Mouse (Mus musculus) central nervous system, embryonic 11.5 days (tissue): ENCODE data around the gene Sh3bgr. TPM values are rescaled to one million over a fixed set of nuclear protein-coding genes. Genes with fewer than 3 reads are reported as not detected.

Experiments used
- polyA plus RNA-seq: library from polyadenylated mRNA; depleted of rRNA; stranded (reverse); fragments of >200 nt; gene quantifications from 2 replicates; pipeline ENCODE4 v1.2.3, GENCODE M21; 2012; rRNA removed

Gene Sh3bgr
- 20.8 and 93.5 TPM in 2 replicates for polyA plus RNA-seq

DNA sequence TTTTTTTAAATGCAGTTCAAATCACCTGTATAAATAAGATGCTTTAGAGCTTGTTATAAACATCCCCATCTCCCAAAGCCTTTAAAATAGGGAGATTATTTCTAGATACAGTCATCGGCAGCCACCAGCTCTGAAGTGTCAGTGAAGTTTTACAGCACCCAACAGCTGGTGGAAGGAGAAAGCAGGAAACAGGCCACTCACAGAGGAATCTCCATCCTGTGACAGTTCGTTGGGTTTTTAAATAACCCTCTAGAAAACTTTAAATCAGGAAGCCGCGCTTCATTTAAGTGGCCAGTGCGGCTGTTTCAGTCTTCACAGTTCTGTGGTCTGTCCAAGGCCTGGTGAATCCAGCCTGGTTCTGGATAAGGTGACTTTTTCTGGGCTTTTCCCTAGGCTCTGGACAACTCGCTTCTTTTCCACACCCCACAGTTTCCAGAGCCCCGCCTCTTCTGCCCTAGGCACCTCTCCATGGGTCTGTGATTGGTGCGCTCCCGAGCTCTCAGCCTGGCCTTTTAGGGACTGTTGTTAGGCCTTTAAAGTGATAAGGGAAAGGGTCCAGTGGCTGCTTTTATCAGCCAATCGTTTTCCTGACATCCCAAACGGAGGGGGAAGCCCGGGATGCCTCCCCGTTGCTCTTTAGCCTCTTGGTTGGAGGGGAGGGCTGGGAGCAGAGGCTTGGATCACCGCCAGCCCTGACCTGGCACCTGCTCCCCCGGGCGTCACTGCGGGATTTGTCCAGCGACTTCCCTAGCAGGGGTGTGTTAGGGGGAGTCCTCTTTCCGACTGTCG, at the start of gene Sh3bgr:
Gene Sh3bgr (plus strand): TSS at position 538 of the 789 bp plus-strand sequence.

DNA sequence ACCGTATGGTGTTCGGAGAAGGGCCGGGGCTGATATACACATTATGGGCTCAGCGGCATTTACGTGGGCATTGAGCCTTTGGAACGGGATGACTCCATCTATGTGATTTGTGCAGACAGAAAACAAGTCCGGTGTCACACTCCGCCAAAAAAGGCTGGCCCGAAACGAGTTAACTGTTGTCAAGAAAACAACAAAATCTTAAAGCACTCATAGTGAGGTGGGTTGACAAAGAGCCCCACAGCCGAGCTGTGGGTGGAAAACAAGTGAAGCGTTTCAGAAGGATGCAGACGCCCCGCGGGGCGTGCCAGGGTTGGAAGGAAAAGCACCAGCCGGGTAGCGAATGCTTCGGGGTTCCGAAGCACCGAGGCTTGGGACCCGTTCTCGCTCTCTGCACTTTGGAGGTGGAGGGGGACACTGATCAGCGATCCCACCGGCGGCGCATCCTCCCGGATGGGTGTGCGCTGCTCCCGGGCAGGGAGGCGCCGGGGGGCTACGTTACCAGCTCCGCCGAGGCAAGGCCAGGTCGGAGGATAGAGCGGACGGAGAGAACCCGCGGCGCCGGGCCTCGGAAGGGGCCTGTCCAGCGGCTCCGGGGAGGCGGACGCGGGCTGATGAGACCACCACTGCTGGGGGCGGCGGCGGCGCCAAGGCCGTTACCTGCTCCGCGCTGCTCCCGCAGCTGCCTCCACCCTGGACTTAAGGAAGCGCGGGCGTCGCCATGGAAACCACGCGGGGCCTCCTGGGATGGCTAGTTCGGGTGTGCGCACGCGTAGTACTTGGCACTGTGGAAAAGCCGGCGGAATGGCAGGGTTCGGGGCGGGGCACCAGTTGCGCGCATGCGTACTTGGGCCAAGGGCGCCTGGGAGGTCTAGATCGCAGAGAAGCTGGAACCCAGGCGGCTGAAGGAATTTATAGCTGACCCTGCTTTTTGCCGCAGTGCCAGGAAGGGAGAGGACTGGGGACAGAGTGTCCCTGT, 8.4 kb upstream of the Sh3bgr start, which contains the start of gene Lca5l:
Gene Lca5l (minus strand): TSS at position 741 of the 976 bp plus-strand sequence.

DNA sequence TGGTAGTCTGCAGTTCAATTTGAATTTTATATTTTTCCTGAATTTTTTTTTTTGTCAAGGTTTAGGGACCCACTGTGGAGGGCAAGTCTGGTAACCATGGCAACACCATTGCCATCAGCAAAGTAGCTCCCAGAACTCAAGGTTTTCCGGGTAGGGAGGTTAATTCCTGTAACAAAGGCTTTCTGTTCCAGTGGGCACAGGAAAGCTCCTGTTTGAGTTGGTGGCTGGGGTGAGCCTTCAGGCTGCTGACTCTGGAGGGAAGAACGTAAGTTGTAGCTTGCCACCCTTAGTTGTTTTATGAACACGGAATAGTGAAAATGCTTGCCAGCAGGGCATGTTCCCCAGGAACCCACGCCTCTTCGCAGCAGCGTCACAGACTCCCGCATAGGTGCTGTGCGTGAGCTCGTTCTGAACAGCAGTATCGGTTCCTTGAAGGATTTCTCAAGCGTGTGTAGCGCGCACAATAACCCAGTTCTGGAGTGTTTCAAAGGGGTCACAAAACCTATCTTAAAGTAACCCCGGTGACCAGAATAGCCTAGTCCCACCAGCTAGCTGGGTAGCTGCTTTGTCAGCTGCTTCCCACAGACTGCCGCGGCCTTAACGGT, 35.2 kb downstream of the Sh3bgr start, which contains the start of gene B3galt5:
Gene B3galt5 (plus strand): TSS at position 436 of the 605 bp plus-strand sequence.

Other genes starting within 250 kb of the Sh3bgr start
- gene Psmg1, start 209.5 kb upstream of the Sh3bgr start, polyA plus RNA-seq: 72.9 and 119 TPM in 2 replicates
- gene Brwd1, start 117.9 kb upstream of the Sh3bgr start, polyA plus RNA-seq: 122 and 162 TPM in 2 replicates
- 485 and 683 TPM in 2 replicates for gene Hmgn1, start 72.7 kb upstream of the Sh3bgr start, polyA plus RNA-seq
- 53.4 and 84.9 TPM in 2 replicates for gene Wrb, start 55.0 kb upstream of the Sh3bgr start, polyA plus RNA-seq
- gene Lca5l, start 8.2 kb upstream of the Sh3bgr start, polyA plus RNA-seq: 1.0 and 1.7 TPM in 2 replicates
- 0.24 and 0.50 TPM in 2 replicates for gene B3galt5, start 35.4 kb downstream of the Sh3bgr start, polyA plus RNA-seq
- gene Itgb2l, start 243.2 kb downstream of the Sh3bgr start, polyA plus RNA-seq: 0.02 and 0.10 TPM in 2 replicates